Mouse (Mus musculus): ENCODE measurements around the gene Glud1.

GRCm38 (mm10) chr14:34372646-34373045 is 62.1 kb downstream of the Glud1 start:
- TF ChIP-seq USF1 (IDR thresholded peaks at IDR 0.05; ENCODE audit: low read depth): no peak
- peak; percentile 12 for TF ChIP-seq CTCF (IDR thresholded peaks at IDR 0.05; ENCODE audit: control insufficient read depth, insufficient read depth, insufficient read length)
- TF ChIP-seq MYOD1 (IDR thresholded peaks at IDR 0.05; ENCODE audit: control insufficient read depth, insufficient read length, low read depth): no peak
